Mouse (Mus musculus) midbrain, postnatal 0 days (tissue): ENCODE measurements around the gene Ptx4. TPM values are rescaled to one million over a fixed set of nuclear protein-coding genes. Genes with fewer than 3 reads are reported as not detected.

Experiments used
- ATAC-seq: fragments of 200-750 bp; cut with Nextera tagmentation; 2 replicates; pipeline ENCODE4 v1.8.0; 2017; ENCODE audit warnings: moderate number of reproducible peaks, mild to moderate bottlenecking, moderate TSS enrichment, moderate library complexity; ENCODE audit not compliant: low FRiP score
- DNase-seq: peaks from one replicate; pipeline ENCODE4 v3.0.0-alpha.2; 2015; ENCODE audit warnings: low spot score
- H3K27ac ChIP-seq: fragments of 300-500 bp; sonication (generic); 2 replicates; pipeline ENCODE4 v1.5.1; 2014; ENCODE audit warnings: low read depth, mild to moderate bottlenecking, low read length, mixed read lengths
- H3K27me3 ChIP-seq: fragments of 300-500 bp; sonication (generic); 2 replicates; pipeline ENCODE4 v1.6.1; 2014; ENCODE audit warnings: low read length, control low read depth, mixed read lengths; ENCODE audit not compliant: insufficient read depth
- H3K36me3 ChIP-seq: fragments of 300-500 bp; sonication (generic); 2 replicates; pipeline ENCODE4 v1.6.1; 2014; ENCODE audit warnings: low read length, control low read depth, mixed read lengths; ENCODE audit not compliant: insufficient read depth
- H3K4me1 ChIP-seq: fragments of 300-500 bp; sonication (generic); 2 replicates; pipeline ENCODE4 v1.6.1; 2014; ENCODE audit warnings: mild to moderate bottlenecking, control low read depth, antibody characterized with exemption, low read length, mixed read lengths; ENCODE audit not compliant: insufficient read depth
- H3K4me2 ChIP-seq: fragments of 300-500 bp; sonication (generic); 2 replicates; pipeline ENCODE4 v1.6.1; 2014; ENCODE audit warnings: low read depth, mild to moderate bottlenecking, low read length, mixed read lengths; ENCODE audit not compliant: poor library complexity, severe bottlenecking
- H3K4me3 ChIP-seq: fragments of 300-500 bp; sonication (generic); 2 replicates; pipeline ENCODE4 v1.5.1; 2014; ENCODE audit warnings: low read depth, mild to moderate bottlenecking, low read length, moderate library complexity
- H3K9ac ChIP-seq: fragments of 300-500 bp; sonication (generic); replicated peaks from 2 replicates; pipeline ENCODE4 v1.6.1; 2014; ENCODE audit warnings: mild to moderate bottlenecking, low read length, moderate library complexity, mixed read lengths; ENCODE audit not compliant: poor library complexity, severe bottlenecking
- H3K9me3 ChIP-seq: fragments of 300-500 bp; sonication (generic); 2 replicates; pipeline ENCODE4 v1.6.1; 2016; ENCODE audit warnings: low read length, control low read depth
- CTCF ChIP-seq: IDR thresholded peaks from 2 replicates; pipeline ENCODE4 v1.5.1; 2016; ENCODE audit warnings: antibody characterized with exemption, mild to moderate bottlenecking
- WGBS: fragments of 180-500 bp; shearing (Covaris S2); extraction: QIAGEN DNeasy Blood & Tissue Kit; methylation state at CpG from one replicate; pipeline ENCODE4 v1.1.7; 2014; 5-methylcytosine and 5-hydroxymethylcytosine counted together
- polyA plus RNA-seq: library from polyadenylated mRNA; unstranded; fragments of >200 nt; fragmentation: Nextera tagmentation; extraction: Ambion mirVana; gene quantifications from 2 replicates; pipeline ENCODE4 v1.2.1, GENCODE M21; 2015
- total RNA-seq: library from RNA; depleted of rRNA; stranded (reverse); fragments of >200 nt; gene quantifications from 2 replicates; pipeline ENCODE4 v1.2.3, GENCODE M21; 2014

Ptx4 gene
- total and polyA plus RNA-seq, 2 experiments from 2014 or later, result 0.59 TPM; not detected in 1

- Histone ChIP-seq H3K27me3 (no peaks in the 10 kb centered on the region), H3K4me1 (no peaks in the 10 kb centered on the region), H3K4me2 (no peak overlapping the region), H3K4me3 (no peak overlapping the region), H3K27ac (no peak overlapping the region), H3K9ac (no peak overlapping the region), H3K9me3 (no peaks in the 10 kb centered on the region), H3K36me3 (peaks cover 20% of the 10 kb centered on the region)
- DNase-seq (no peak), ATAC-seq (no peak)
- TF ChIP-seq CTCF, result peak; percentile 25; the same call in 1 of the 2 replicates
- WGBS, result 79% methylated on average over 14 of the region's 14 CpGs
These were observed 38.3 kb upstream of the Ptx4 start for GRCm38 (mm10) chr17:25082081-25082847.

GRCm38 (mm10) chr17:25082887-25083286 lies 37.7 kb upstream of the Ptx4 start:
- Histone ChIP-seq H3K36me3 (peaks cover 26% of the 10 kb centered on the region), H3K4me3 (no peak overlapping the region), H3K27ac (no peak overlapping the region), H3K9me3 (no peaks in the 10 kb centered on the region), H3K4me1 (no peaks in the 10 kb centered on the region), H3K27me3 (no peaks in the 10 kb centered on the region), H3K4me2 (no peak overlapping the region), H3K9ac (no peak overlapping the region)
- DNase-seq (no peak), ATAC-seq (no peak)
- no peak for TF ChIP-seq CTCF
- 82% methylated on average over 3 of the region's 3 CpGs for WGBS

- H3K4me2 ChIP-seq, result no peak within 1 kb of the TSS
- H3K9ac ChIP-seq, result no peak within 1 kb of the TSS
- whole genome bisulfite sequencing, result 63% methylated on average over 7 of the region's 7 CpGs
- no peak within 1 kb of the TSS for H3K4me3 ChIP-seq
- H3K4me1 ChIP-seq, result no peaks in the 10 kb centered on the region
- peaks cover 30% of the 10 kb centered on the region for H3K36me3 ChIP-seq
- no peak for ATAC-seq
- TF ChIP-seq CTCF, result peak; percentile 52
- no peaks in the 10 kb centered on the region for H3K9me3 ChIP-seq
- no peak within 1 kb of the TSS for H3K27ac ChIP-seq
- peak; percentile 4 for DNase-seq
- H3K27me3 ChIP-seq, result no peaks in the 10 kb centered on the region
These were observed 37.1 kb upstream of the Ptx4 start, which contains the start of gene Tmem204 for GRCm38 (mm10) chr17:25083444-25083931. Gene Tmem204, minus strand, starts transcription at chr17:25083591.

- Histone ChIP-seq H3K27me3 (no peaks in the 10 kb centered on the region), H3K4me3 (no peak overlapping the region), H3K9ac (no peak overlapping the region), H3K27ac (no peak overlapping the region), H3K4me1 (no peaks in the 10 kb centered on the region), H3K9me3 (no peaks in the 10 kb centered on the region), H3K36me3 (peaks cover 37% of the 10 kb centered on the region), H3K4me2 (no peak overlapping the region)
- WGBS, result 86% methylated on average over 13 of the region's 13 CpGs
- no peak for ATAC-seq
- no peak for DNase-seq
- no peak for TF ChIP-seq CTCF
These were observed 35.6 kb upstream of the Ptx4 start for GRCm38 (mm10) chr17:25084835-25085385.

- no peak for ATAC-seq
- H3K4me2 ChIP-seq, result no peak overlapping the region
- no peaks in the 10 kb centered on the region for H3K27me3 ChIP-seq
- no peak overlapping the region for H3K27ac ChIP-seq
- H3K36me3 ChIP-seq, result peaks cover 33% of the 10 kb centered on the region
- H3K9me3 ChIP-seq, result no peaks in the 10 kb centered on the region
- H3K4me3 ChIP-seq, result no peak overlapping the region
- no peak for DNase-seq
- 94% methylated on average over 7 of the region's 7 CpGs for WGBS
- H3K9ac ChIP-seq, result no peak overlapping the region
- no peaks in the 10 kb centered on the region for H3K4me1 ChIP-seq
- no peak for TF ChIP-seq CTCF
These were observed 33.8 kb upstream of the Ptx4 start for GRCm38 (mm10) chr17:25086724-25087123.

GRCm38 (mm10) chr17:25089158-25089557 lies 31.4 kb upstream of the Ptx4 start:
- Histone ChIP-seq H3K27ac (no peak overlapping the region), H3K4me3 (no peak overlapping the region), H3K36me3 (peaks cover 44% of the 10 kb centered on the region), H3K4me2 (no peak overlapping the region), H3K27me3 (no peaks in the 10 kb centered on the region), H3K4me1 (no peaks in the 10 kb centered on the region), H3K9me3 (no peaks in the 10 kb centered on the region), H3K9ac (no peak overlapping the region)
- ATAC-seq (no peak), DNase-seq (no peak)
- TF ChIP-seq CTCF, result no peak
- WGBS, result 96% methylated on average over 10 of the region's 10 CpGs
